Mouse (Mus musculus) C2C12 (cell line): ENCODE data around the gene Mier3.

Source experiments
- CTCF ChIP-seq: IDR thresholded peaks from one replicate; pipeline ENCODE4 v1.5.1; 2011; ENCODE audit not compliant: control insufficient read depth, insufficient read depth, insufficient read length
- MAX ChIP-seq: IDR thresholded peaks from one replicate; pipeline ENCODE4 v1.6.1; 2011; ENCODE audit warnings: mild to moderate bottlenecking, control low read depth
- MYOG ChIP-seq: IDR thresholded peaks from one replicate; pipeline ENCODE4 v1.6.1; 2011; ENCODE audit not compliant: control insufficient read depth, insufficient read length; ENCODE audit errors: extremely low read depth

DNA sequence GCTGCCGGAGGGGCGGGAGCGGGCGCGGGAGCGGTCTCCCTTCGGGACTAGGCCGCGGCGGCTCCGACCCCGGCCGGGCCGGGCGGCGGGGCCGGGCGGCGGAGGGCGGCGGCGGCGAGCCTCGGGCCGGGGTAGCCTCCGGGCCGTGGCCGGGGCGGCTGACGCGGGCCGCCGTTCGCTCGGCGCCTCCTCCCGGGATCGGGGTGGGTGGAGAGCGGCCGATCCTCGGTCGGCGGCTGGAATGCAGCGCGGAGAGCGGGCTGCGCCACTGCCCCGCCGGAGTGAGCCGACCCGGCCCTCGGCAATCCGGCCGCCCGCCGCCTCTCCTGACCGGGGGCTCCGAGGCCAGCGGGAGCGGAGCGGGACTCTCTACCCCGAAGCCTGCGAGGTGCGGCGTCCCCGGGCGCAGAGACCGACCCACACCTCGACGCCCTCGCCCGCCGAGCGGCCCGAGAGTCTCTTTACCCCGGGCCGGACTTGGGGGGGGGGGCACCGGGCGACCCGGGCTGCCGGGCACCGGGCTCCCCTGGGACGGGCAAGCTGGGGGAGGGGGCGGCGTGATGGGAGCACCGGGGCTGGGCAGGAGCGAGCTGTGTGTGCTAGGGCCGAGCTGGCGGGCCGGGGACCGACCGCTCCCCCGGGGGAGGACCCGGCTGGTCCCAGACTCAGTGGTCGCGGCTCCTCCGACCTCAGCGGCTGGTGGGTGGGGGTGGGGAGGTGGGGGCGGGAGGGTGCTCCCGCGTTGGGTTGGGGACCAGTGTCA, 5.9 kb downstream of the Mier3 start:
- TF ChIP-seq CTCF (no peak), MYOG (no peak), MAX (no peak)
